Mouse (Mus musculus) heart, postnatal 0 days (tissue): ENCODE measurements around the gene Urb2. TPM values are rescaled to one million over a fixed set of nuclear protein-coding genes. Genes with fewer than 3 reads are reported as not detected.

Experiments
- ATAC-seq: fragments of 200-750 bp; cut with Nextera tagmentation; 2 replicates; pipeline ENCODE4 v1.8.0; 2017; ENCODE audit warnings: low read depth, moderate number of reproducible peaks, moderate library complexity; ENCODE audit not compliant: insufficient read depth
- DNase-seq: peaks from one replicate; pipeline ENCODE4 v3.0.0-alpha.2; 2016; ENCODE audit warnings: low spot score
- H3K27ac ChIP-seq: fragments of 300-500 bp; sonication (generic); 2 replicates; pipeline ENCODE4 v1.5.1; 2014; ENCODE audit warnings: low read depth, mild to moderate bottlenecking
- H3K27me3 ChIP-seq: fragments of 300-500 bp; sonication (generic); 2 replicates; pipeline ENCODE4 v1.6.1; 2014; ENCODE audit warnings: low read length, mixed read lengths; ENCODE audit not compliant: control insufficient read depth, insufficient read depth
- H3K36me3 ChIP-seq: fragments of 300-500 bp; sonication (generic); replicated peaks from 2 replicates; pipeline ENCODE4 v1.6.1; 2014; ENCODE audit warnings: low read length, mixed read lengths; ENCODE audit not compliant: control insufficient read depth, insufficient read depth
- H3K4me1 ChIP-seq: fragments of 300-500 bp; sonication (generic); 2 replicates; pipeline ENCODE4 v1.6.1; 2014; ENCODE audit warnings: antibody characterized with exemption; ENCODE audit not compliant: control insufficient read depth, insufficient read depth
- H3K4me2 ChIP-seq: fragments of 300-500 bp; sonication (generic); 2 replicates; pipeline ENCODE4 v1.6.1; 2014; ENCODE audit warnings: low read depth, mild to moderate bottlenecking, low read length, moderate library complexity
- H3K4me3 ChIP-seq: fragments of 300-500 bp; sonication (generic); 2 replicates; pipeline ENCODE4 v1.5.1; 2014; ENCODE audit warnings: low read depth, low read length
- H3K9ac ChIP-seq: fragments of 300-500 bp; sonication (generic); replicated peaks from 2 replicates; pipeline ENCODE4 v1.6.1; 2014; ENCODE audit warnings: low read depth, low read length, mixed read lengths
- H3K9me3 ChIP-seq: fragments of 300-500 bp; sonication (generic); replicated peaks from 2 replicates; pipeline ENCODE4 v1.6.1; 2016; ENCODE audit warnings: low read length; ENCODE audit not compliant: control insufficient read depth
- CTCF ChIP-seq: IDR thresholded peaks from 2 replicates; pipeline ENCODE4 v1.5.1; 2016; ENCODE audit warnings: antibody characterized with exemption, control low read depth, low read depth
- EP300 ChIP-seq: IDR thresholded peaks from 2 replicates; pipeline ENCODE4 v1.6.1; 2016; ENCODE audit warnings: antibody characterized with exemption, low read depth
- WGBS: fragments of 180-500 bp; shearing (Covaris S2); extraction: QIAGEN DNeasy Blood & Tissue Kit; methylation state at CpG from one replicate; pipeline ENCODE4 v1.1.7; 2014; 5-methylcytosine and 5-hydroxymethylcytosine counted together
- polyA plus RNA-seq: library from polyadenylated mRNA; unstranded; fragments of >200 nt; fragmentation: Nextera tagmentation; extraction: Ambion mirVana; gene quantifications from 2 replicates; pipeline ENCODE4 v1.2.1, GENCODE M21; 2015
- total RNA-seq: library from RNA; depleted of rRNA; stranded (reverse); fragments of >200 nt; gene quantifications from 2 replicates; pipeline ENCODE4 v1.2.3, GENCODE M21; 2014; ENCODE audit warnings: low replicate concordance

The Urb2 gene
- total and polyA plus RNA-seq, 2 experiments from 2014 or later: 0.97 to 9.8 TPM

- TF ChIP-seq CTCF (no peak), EP300 (no peak)
- Histone ChIP-seq H3K27me3 (0 out of 2 replicates have a peak, but pooled peaks cover 5% of the 10 kb centered on the region), H3K36me3 (no peaks in the 10 kb centered on the region), H3K9ac (no peak overlapping the region), H3K4me3 (no peak overlapping the region), H3K27ac (peak overlapping the region; percentile 21; the same call in 1 of the 2 replicates), H3K9me3 (no peaks in the 10 kb centered on the region), H3K4me2 (no peak overlapping the region), H3K4me1 (peaks cover 15% of the 10 kb centered on the region)
- no peak for ATAC-seq
- DNase-seq: no peak
- WGBS: 49% methylated on average over 8 of the region's 8 CpGs
Observed at GRCm38 (mm10) chr8:124075977-124076376, 54.7 kb downstream of the Urb2 start.

DNA sequence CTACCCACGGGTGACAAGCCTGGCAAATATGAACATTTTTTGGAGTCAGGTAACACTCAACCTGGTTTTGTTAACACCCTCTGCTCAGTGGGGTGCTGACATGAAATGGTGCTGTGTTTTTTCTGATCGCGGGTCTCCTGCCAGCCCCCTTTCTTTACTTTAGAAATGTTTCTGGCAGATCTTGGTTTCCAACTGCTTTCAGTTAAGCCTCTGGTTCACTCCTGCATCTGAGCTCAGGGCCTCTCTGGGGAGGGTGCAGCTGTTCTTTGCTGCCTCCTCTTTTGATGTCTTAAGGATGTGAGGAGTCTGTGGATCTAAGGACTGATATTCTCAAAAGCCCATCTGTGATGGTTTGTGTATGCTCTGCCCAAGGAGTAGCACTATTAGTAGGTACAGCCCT, 55.1 kb downstream of the Urb2 start:
- H3K4me3 ChIP-seq: no peak overlapping the region
- 0 out of 2 replicates have a peak, but pooled peaks cover 4% of the 10 kb centered on the region for H3K27me3 ChIP-seq
- no peaks in the 10 kb centered on the region for H3K36me3 ChIP-seq
- TF ChIP-seq CTCF (no peak), EP300 (no peak)
- H3K27ac ChIP-seq: peak overlapping the region; percentile 21; the same call in 1 of the 2 replicates
- WGBS: 51% methylated on average over 3 of the region's 3 CpGs
- ATAC-seq (no peak), DNase-seq (no peak)
- peaks cover 16% of the 10 kb centered on the region for H3K4me1 ChIP-seq
- H3K9me3 ChIP-seq: no peaks in the 10 kb centered on the region
- H3K4me2 ChIP-seq: no peak overlapping the region
- H3K9ac ChIP-seq: no peak overlapping the region

- 59% methylated on average over 8 of the region's 8 CpGs for WGBS
- Histone ChIP-seq H3K4me3 (no peak overlapping the region), H3K27me3 (no peaks in the 10 kb centered on the region), H3K36me3 (no peaks in the 10 kb centered on the region), H3K27ac (no peak overlapping the region), H3K4me1 (peaks cover 16% of the 10 kb centered on the region), H3K4me2 (no peak overlapping the region), H3K9ac (no peak overlapping the region), H3K9me3 (no peaks in the 10 kb centered on the region)
- ATAC-seq (no peak), DNase-seq (no peak)
- TF ChIP-seq EP300 (no peak), CTCF (no peak)
Observed at GRCm38 (mm10) chr8:124077377-124077776, 56.1 kb downstream of the Urb2 start.

DNA sequence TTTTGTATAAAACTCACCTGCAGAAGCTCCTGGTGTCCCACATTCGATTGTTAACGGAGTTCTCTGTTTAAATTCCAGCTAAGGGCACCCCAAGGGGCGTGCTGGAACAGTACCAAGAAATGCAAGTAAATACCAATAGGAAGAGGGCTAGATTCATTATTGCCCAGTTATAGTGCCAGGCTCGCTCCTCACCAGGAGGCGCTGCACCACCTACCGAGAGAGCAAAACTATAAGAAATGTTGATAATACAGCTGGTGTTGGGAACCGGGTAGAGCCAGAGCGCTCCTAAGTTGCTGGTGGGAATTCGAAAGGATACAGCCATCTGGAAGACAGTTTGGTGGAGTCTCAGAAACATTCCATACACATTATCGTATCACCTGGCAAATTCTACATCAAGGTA, 56.7 kb downstream of the Urb2 start:
- H3K9ac ChIP-seq: no peak overlapping the region
- H3K4me1 ChIP-seq: peaks cover 16% of the 10 kb centered on the region
- TF ChIP-seq CTCF: peak; percentile 10; the same call in 1 of the 2 replicates
- TF ChIP-seq EP300: no peak
- H3K27ac ChIP-seq: no peak overlapping the region
- H3K4me3 ChIP-seq: no peak overlapping the region
- H3K9me3 ChIP-seq: no peaks in the 10 kb centered on the region
- no peak for DNase-seq
- H3K27me3 ChIP-seq: no peaks in the 10 kb centered on the region
- 87% methylated on average over 10 of the region's 10 CpGs for WGBS
- no peak for ATAC-seq
- no peaks in the 10 kb centered on the region for H3K36me3 ChIP-seq
- no peak overlapping the region for H3K4me2 ChIP-seq

- ATAC-seq (no peak), DNase-seq (no peak)
- Histone ChIP-seq H3K36me3 (no peaks in the 10 kb centered on the region), H3K4me1 (peaks cover 16% of the 10 kb centered on the region), H3K4me3 (no peak overlapping the region), H3K4me2 (no peak overlapping the region), H3K27me3 (no peaks in the 10 kb centered on the region), H3K27ac (no peak overlapping the region), H3K9me3 (no peaks in the 10 kb centered on the region), H3K9ac (no peak overlapping the region)
- no peak for TF ChIP-seq EP300
- TF ChIP-seq CTCF: no peak
- WGBS: 78% methylated on average over 7 of the region's 7 CpGs
Observed at GRCm38 (mm10) chr8:124078969-124079368, 57.7 kb downstream of the Urb2 start.
